Mouse (Mus musculus) liver (tissue): ENCODE results near the gene Elof1.
A peak's percentile ranks its signal among the peaks of the same experiment; 100 is the strongest.
"Not testable (repeated sequence)": the region's sequence is repeated elsewhere in the genome, so short reads cannot be mapped to it uniquely, and the experiment has no call there.

ENCODE experiments used
- DNase-seq: peaks from one replicate; pipeline ENCODE4 v3.0.0-alpha.2; 2020; ENCODE audit warnings: mixed read lengths

Gene Elof1

GRCm38 (mm10) chr9:22087034-22087618 is 29.8 kb downstream of the Elof1 start:
- DNase-seq, result no peak

GRCm38 (mm10) chr9:22086012-22086411 is 31.0 kb downstream of the Elof1 start:
- no peak for DNase-seq

- peak; percentile 93 for DNase-seq
Measured at GRCm38 (mm10) chr9:22085022-22085834, 31.7 kb downstream of the Elof1 start, which contains the start of gene Ecsit. TSS of gene Ecsit (minus strand) at chr9:22085438.

- DNase-seq, result no peak
Measured at GRCm38 (mm10) chr9:22084667-22085021, 32.3 kb downstream of the Elof1 start.

GRCm38 (mm10) chr9:22076223-22076622 is 40.7 kb downstream of the Elof1 start:
- DNase-seq, result no peak

GRCm38 (mm10) chr9:22075778-22076177 is 41.2 kb downstream of the Elof1 start:
- DNase-seq, result not testable (repeated sequence)

- DNase-seq, result no peak
Measured at GRCm38 (mm10) chr9:22072276-22072675, 44.7 kb downstream of the Elof1 start.

- peak; percentile 98 for DNase-seq
Measured at GRCm38 (mm10) chr9:22070791-22071573, 46.0 kb downstream of the Elof1 start, which contains the start of the genes Gm49318 and Zfp653. TSS of gene Gm49318 (minus strand) at chr9:22071259. TSS of gene Zfp653 (minus strand) at chr9:22071376.

- DNase-seq, result no peak
Measured at GRCm38 (mm10) chr9:22069881-22070553, 47.0 kb downstream of the Elof1 start.

GRCm38 (mm10) chr9:22067195-22067594 is 49.8 kb downstream of the Elof1 start:
- DNase-seq, result no peak

- DNase-seq, result peak; percentile 68
Measured at GRCm38 (mm10) chr9:22066433-22066832, 50.5 kb downstream of the Elof1 start.

GRCm38 (mm10) chr9:22065642-22066041 is 51.3 kb downstream of the Elof1 start:
- peak; percentile 27 for DNase-seq

GRCm38 (mm10) chr9:22064341-22064740 is 52.6 kb downstream of the Elof1 start:
- no peak for DNase-seq
